Mouse (Mus musculus): Measurements from ENCODE around the gene Gsn.

The Gsn gene

DNA sequence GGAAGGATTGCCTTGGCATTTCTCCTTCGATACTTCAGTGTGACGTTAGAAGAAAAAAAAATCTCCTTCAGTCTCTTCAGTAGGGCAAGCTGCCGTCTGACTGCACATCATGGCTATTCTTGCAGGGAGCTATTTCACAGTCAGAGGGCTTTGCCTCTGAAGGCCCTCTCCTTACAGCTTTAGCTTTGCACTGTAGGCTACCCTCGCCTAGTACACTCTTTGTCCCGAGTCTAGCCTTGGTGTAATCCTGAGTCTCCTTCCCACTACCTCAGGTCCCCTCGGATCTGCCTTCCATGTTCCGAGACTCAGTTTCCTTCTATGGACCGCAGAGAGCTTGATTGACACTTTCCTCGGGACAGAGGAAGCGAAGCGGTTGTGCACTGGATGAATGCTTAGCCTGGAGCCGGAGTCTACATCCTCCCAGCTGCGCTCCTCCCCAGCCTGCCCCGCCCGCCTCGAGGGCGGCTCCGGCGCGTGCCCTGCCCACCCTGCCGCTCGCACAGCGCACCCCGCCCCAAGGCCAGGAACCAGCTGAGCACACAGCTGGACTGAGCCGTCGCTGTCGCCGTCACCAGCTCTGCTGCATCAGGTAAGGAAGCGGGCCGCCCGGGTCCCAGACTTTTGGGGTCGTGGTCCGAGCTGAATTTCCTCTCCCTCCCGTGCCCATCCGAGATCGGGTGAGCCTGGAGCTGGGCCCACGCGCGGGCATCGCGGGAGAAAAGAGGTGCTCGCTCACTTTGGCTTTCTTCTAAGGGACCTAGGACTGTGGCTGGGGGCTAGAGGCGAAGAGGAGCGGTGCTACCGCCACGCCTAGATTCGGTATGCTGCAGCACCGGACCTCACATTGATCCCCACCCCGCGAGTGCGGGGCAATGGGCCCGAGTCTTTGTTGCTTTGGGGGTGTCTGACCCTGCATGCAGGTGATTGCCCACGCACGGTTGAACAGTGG is at the start of gene Gsn:
Gene Gsn (plus strand): TSS at position 496 of the 949 bp plus-strand sequence.
- peak; percentile 61 for DNase-seq (ENCODE audit: low read depth, low spot score)

- no peak for DNase-seq (ENCODE audit: low read depth, low spot score)
These were observed 49.4 kb upstream of the Gsn start for GRCm38 (mm10) chr2:35206761-35207160.

DNA sequence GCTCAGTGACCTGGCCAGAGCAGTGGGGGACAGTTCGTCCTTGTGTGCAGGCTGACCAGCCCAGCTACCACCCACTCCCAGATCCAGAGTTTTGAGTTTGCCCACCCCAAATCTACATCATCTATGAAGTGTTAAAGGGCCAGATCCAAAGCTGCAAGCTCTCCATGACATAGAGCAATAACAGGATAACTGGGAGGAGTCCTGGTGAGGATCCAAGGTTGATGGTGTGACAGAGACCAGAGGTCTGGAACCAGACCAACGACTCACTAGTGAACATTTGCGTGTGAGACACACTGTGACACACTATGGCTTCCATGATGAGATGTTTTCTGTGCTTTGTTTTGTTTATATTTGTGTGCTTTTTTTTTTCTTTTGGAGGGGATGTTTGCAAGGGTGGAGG is 48.1 kb upstream of the Gsn start:
- no peak for DNase-seq (ENCODE audit: low read depth, low spot score)

- DNase-seq (ENCODE audit: low read depth, low spot score) = no peak
These were observed 47.1 kb upstream of the Gsn start for GRCm38 (mm10) chr2:35208931-35209665.

DNA sequence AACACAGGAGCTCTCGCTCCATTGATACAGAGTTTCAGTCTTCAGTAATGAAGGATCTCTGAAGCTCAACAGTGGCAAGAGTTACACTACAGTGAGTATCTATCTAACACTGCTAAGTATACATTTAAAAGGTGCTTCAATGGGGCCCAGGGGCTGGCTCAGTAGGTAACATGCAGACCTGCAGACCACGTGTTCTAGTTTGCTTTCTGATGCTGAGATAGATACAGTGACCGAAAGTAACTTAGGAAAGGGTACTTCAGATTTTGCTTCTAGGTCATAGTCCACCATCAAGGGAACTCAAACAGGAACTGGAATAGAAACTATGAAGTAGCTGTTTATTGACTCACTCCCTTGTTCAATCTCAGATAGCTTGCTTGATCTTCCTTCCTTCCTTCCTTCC is 44.5 kb upstream of the Gsn start:
- no peak for DNase-seq (ENCODE audit: low read depth, low spot score)

DNA sequence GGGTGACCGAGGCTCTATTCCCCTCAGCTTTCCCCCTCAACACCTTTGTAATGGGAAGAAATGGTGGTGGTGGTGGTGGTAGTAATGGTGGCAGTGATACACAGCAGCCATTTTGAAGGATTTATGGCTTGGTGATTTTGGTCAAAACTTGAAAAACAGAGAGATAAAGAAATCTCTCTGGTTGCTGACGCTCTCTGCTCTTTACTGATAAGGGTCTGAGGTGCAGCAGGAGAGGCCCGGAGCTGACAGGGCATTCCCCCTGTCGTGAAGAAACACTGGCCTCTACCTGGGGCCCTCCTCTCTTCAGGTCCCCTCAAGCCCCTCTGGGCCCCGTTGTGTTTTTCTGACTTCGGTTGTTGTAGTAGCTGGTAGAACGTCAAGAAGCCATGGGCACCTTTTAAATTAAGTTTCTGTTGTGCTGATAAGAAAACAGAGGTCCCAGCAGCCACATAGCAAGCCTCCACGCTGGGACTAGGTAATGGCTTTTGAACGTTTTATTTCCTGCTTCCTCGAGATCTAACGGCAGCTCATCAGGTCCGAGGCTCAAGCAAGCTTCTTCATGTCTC is 42.8 kb upstream of the Gsn start:
- no peak for DNase-seq (ENCODE audit: low read depth, low spot score)

GRCm38 (mm10) chr2:35214881-35215358 is 41.3 kb upstream of the Gsn start:
- peak; percentile 78 for DNase-seq (ENCODE audit: low read depth, low spot score)

DNA sequence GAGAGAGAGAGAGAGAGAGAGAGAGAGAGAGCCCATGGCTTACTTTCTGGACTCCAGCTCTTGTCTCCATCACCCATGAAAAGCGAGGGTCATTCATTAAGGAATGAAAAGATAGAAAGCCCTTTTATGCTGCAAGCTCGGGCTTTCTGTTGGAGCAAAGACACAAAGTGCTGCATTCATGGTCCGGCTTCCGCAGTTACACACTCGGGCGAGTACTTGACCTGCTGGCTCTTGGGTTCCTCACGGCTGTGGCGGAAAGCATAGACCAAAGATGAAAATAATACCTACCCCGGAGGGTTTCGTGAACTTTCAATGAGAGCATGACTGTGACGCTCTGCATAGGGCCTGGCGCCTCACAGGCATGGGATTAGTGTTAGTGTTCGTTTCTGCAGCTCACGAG is 40.8 kb upstream of the Gsn start:
- no peak for DNase-seq (ENCODE audit: low read depth, low spot score)

DNA sequence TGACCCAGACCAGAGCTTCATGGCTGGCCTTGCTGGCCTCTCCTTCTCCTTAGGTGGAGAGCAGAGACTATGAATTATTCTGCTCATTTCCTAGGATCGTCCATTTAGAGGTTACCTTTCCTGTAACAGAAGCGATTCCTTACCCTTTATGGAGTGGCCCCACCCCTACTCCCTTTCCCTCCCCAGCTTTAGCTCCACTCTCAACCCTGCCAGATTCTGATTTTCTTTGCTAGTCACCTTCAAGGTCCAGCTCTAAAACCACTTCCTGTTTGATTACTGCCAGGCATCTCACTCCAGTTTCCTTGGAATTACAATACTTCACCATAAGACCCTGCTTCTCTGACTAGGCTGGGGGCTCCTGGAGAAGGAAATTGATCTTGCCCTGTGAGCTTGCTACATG is 39.5 kb upstream of the Gsn start:
- DNase-seq (ENCODE audit: low read depth, low spot score) = no peak

DNA sequence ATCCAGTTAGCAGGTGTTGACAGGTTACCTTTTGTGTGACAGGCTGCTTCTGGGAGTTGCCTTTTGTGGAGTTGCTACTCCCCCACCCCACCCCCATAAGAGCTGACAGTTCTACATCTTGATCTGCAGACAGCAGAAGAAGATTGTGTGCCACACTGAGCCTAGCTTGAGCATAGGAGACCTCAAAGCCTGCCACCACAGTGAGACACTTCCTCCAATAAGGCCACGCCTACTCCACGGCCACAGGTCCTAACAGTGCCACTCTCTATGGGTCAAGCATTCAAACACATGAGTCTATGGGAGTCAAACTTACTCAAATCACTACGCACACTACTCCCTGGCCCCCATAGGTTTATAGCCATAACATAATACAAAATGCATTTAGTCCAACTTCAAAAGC is 37.4 kb upstream of the Gsn start:
- no peak for DNase-seq (ENCODE audit: low read depth, low spot score)

- no peak for DNase-seq (ENCODE audit: low read depth, low spot score)
These were observed 33.3 kb upstream of the Gsn start for GRCm38 (mm10) chr2:35222822-35223391.

- DNase-seq (ENCODE audit: low read depth, low spot score) = no peak
These were observed 31.9 kb upstream of the Gsn start for GRCm38 (mm10) chr2:35224285-35224684.

GRCm38 (mm10) chr2:35228145-35228544 is 28.0 kb upstream of the Gsn start:
- no peak for DNase-seq (ENCODE audit: low read depth, low spot score)

GRCm38 (mm10) chr2:35230215-35230614 is 26.0 kb upstream of the Gsn start:
- no peak for DNase-seq (ENCODE audit: low read depth, low spot score)

DNA sequence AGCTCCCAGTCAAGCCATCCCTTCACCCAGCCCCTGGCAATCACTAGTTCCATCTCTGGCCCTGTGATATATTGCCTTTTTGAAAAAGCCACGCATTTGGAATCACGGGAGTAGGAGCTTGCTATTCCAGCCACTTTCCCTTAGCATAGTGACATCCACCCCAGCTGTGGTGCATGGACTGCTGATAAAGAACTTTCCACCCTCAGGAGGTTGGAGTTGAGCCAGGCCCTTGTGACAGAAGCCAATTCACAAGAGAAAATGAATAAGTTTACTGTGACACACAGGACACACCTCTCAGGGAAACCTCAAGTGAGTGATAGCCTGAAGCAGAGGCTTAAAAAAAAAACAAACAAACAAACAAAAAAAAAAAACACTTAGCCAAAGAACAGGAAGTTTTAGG is 24.3 kb upstream of the Gsn start:
- no peak for DNase-seq (ENCODE audit: low read depth, low spot score)

DNA sequence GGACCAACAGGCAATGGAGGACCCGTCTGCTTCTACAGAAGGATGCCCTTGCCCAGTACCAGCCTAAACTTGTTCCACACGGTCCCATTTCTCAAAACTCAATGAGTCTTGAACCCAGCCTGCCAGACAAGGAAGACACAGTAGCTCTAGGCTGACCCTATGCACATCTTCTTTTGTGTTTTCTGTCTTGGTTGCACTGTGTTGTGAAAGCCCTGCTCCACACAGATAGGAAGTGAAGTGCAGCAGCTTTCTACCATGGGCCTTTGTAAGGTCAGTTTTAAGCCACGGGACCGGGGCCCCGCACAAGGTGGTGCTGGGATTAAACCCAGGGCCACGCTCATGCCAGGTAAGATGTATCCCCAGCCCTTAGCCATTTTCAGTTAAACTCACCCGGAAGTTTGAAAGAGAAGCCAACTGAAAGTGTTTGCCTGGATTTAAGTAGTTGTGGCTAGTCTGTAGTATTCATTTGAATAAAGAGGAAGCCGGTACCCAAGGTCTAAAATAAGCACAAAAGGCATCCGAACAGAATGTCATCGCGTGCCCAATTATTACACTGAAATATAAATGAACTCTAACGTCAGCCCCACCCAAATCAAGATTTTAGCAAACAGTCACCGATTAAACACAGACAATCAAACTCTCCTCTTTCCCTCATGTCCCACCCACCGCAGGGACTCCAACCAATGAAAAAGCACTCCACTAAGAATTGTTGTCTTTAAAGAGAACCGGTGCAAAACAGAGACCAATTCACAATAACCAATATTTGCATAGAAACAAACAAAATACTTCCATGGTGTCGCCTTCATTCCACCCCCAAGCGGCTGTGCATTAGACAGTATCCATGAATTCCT is 23.4 kb upstream of the Gsn start:
- no peak for DNase-seq (ENCODE audit: low read depth, low spot score)

GRCm38 (mm10) chr2:35233898-35234297 is 22.3 kb upstream of the Gsn start:
- no peak for DNase-seq (ENCODE audit: low read depth, low spot score)

- no peak for DNase-seq (ENCODE audit: low read depth, low spot score)
These were observed 21.2 kb upstream of the Gsn start for GRCm38 (mm10) chr2:35235021-35235420.

DNA sequence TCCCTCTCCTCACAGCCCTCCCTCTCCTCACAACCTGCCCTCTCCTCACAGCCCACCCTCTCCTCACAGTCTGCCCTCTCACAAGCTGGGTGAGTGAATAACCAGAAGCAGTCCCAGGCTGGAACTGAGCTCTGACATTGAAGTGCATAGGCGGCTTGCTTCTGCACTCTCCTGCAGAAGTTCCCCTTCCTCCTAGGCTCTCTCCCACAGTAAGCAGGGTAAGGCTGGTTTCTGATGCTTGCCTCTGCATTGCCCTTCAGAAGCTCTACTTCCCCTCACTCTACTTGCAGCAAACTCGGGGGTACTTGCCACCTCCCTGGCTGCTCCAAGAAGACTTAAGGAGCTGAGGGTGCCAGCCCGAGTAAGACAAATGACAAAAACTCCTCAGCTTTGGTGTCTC is 11.9 kb upstream of the Gsn start:
- no peak for DNase-seq (ENCODE audit: low read depth, low spot score)

GRCm38 (mm10) chr2:35247763-35248162 is 8.4 kb upstream of the Gsn start:
- DNase-seq (ENCODE audit: low read depth, low spot score) = no peak

- DNase-seq (ENCODE audit: low read depth, low spot score) = no peak
These were observed 3.4 kb upstream of the Gsn start for GRCm38 (mm10) chr2:35252733-35253132.
